Mouse (Mus musculus) cerebellum, adult 2 months (tissue): Measurements from ENCODE around the gene Casp3.

Experiments
- CTCF ChIP-seq: fragments of 200-500 bp; IDR thresholded peaks from 2 replicates; pipeline ENCODE4 v1.5.1; 2011; ENCODE audit warnings: low read depth, mild to moderate bottlenecking, control low read depth, low read length, moderate library complexity, borderline replicate concordance; ENCODE audit not compliant: insufficient read depth
- POLR2A ChIP-seq: fragments of 200-500 bp; IDR thresholded peaks from 2 replicates; pipeline ENCODE4 v1.6.1; 2011; ENCODE audit warnings: low read length, control low read depth, borderline replicate concordance; ENCODE audit not compliant: insufficient read depth

- no peak for TF ChIP-seq CTCF
- TF ChIP-seq POLR2A, result no peak
These were observed 17.7 kb upstream of the Casp3 start for GRCm38 (mm10) chr8:46599314-46599904.
